Mouse (Mus musculus): ENCODE results near the gene Xirp1.

The Xirp1 gene

GRCm38 (mm10) chr9:119972166-119972565, 51.2 kb downstream of the Xirp1 start:
- in situ Hi-C loops (cut with MboI, MseI): no loop called here

DNA sequence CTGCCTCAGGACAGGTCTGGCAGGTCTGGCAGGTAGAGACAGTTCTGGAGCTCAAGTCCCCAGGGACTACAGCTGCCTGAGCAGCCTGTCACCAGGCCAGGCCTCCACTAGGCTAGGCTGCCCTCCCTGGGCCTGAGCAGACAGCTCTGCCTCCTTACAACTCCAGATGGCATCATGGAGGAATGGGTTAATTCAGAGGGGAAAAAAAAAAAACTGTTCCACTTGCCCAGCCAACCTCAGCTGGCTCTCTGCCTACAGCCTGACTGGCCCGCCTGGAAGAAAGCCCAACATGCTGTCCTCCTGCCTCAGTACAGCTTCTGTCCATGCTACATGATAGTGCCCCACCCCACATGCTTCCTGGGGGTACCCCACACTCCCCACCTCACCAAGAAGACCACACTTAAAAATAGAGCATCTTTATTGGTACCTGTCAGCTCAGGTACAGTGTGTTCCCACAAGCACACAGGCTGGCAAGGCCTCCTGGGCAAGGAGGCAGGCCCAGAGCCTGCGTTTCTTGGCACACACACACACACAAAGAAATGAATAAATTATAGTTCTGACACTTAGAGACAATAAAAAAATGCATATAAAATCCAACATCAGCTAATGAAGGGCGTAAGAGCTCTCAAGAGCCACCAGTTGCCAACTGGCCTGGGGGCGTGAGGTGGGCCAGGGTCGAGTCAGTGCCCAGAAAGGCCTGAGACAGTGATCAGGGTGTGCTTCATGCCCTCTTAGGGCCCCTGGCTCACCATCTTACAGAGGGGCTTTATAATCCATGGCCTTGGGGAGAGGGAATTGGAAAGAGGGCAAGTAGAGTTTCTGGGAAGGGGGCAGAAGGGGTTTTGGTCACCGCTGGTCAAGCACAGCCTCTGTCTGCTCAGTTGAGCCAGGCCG, 52.4 kb downstream of the Xirp1 start:
- in situ Hi-C loops (cut with MboI, MseI): no loop called here

GRCm38 (mm10) chr9:119970221-119970620, 53.2 kb downstream of the Xirp1 start:
- in situ Hi-C loops (cut with MboI, MseI): no loop called here

DNA sequence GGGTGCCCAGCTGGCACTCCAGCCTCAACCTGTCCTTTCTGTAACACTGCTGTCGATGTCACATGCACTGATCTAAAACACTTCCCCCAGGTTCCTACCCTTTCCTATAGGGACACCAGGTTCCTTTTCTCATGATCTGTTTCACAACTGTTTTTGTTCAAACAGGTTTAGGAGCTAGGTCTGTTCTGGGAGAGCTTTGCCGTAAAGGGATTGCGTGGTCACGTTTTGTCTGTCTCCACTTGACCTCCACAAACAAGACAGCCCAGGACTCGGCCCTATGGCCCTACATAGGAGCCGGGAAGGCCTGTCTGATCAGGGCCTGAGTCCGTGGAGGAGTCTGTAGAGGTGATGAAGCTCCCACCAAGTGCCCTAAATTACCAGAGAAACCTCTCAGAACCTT, 53.6 kb downstream of the Xirp1 start:
- in situ Hi-C loops (cut with MboI, MseI): no loop called here

DNA sequence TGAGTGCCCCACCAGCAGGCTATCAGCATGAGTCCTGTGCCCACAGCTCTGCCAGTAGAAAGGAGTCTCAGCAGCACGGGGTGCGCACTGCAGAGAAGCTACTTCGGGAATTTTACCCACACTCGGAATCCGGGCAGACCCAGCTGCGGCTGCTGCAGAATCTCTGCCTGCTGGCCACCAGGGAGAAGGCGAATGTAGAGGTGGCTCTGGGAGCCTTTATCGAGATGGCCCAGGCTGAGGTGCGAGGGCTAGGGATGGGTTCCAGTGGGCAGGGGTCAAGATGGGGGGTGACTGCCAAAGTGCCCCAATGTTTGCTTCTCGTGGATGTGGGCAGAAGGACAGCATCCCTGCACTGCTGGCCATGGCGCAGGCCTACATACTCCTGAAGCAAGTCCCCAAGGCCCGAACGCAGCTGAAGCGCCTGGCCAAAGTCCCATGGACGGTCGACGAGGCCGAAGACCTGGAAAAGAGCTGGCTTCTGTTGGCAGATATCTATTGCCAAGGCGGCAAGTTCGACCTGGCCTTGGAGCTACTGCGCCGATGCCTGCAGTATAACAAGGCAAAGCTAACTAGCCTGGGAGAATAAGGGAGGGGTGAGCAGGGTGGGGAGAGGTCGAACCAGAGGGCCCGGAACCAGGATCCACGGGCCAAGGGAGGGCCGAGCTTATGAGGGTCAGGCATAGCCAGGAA, 57.0 kb downstream of the Xirp1 start:
- in situ Hi-C loops (cut with MboI, MseI): no loop called here

DNA sequence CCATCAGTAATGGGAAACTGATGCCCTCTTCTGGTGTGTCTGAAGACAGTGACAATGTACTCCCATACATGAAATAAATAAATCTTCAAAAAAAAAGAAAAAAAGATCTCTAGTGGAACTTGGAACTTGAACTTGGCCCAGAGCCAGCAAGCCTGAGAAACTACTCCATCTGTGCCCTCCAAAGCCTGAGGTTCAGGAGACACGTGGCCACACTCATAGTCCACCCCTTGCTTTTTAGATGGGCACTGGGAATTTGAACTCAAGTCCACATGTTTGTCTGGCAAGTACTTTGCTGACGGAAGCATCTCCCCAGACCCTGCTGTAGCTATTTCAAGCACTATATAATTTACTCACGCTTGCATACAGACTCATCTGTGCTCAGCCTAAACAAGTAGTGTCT, 58.2 kb downstream of the Xirp1 start:
- in situ Hi-C loops (cut with MboI, MseI): no loop called here

DNA sequence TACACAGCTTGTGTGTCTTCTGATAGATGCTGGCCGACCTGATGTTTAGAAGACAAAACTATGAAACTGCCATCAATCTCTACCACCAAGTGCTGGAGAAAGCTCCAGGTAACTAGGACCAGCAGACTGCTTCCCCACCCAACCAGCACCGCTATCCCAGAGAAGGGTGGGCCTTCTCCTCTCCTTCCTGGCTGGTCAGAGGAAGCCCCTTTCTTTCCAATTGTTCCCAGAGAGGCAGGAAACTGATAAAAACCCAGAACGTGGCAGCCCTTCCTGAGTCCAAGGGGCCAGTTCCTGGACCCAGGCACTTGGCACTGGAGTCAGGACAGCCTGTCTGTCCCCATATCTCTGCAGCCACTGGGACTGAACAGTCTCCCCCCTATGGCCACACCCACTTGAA, 59.2 kb downstream of the Xirp1 start:
- in situ Hi-C loops (cut with MboI, MseI): no loop called here
